Mouse (Mus musculus): ENCODE results near the gene Stxbp3. TPM values are rescaled to one million over a fixed set of nuclear protein-coding genes. Genes with fewer than 3 reads are reported as not detected.

Stxbp3 gene
- polyA plus RNA-seq, 1 experiment from 2014 or later, result 35.3 TPM

Other genes with a start within 250 kb of the Stxbp3 start
- 16.3 and 17.9 TPM in 2 replicates for gene Wdr47, start 249.2 kb downstream of the Stxbp3 start, polyA plus RNA-seq (2014; fragmentation: Nextera tagmentation; extraction: Ambion mirVana)
- gene Clcc1, start 186.6 kb downstream of the Stxbp3 start, polyA plus RNA-seq (2014; fragmentation: Nextera tagmentation; extraction: Ambion mirVana), result 67.4 and 79.9 TPM in 2 replicates
- 69.5 and 85.1 TPM in 2 replicates for gene Gpsm2, start 118.2 kb downstream of the Stxbp3 start, polyA plus RNA-seq (2014; fragmentation: Nextera tagmentation; extraction: Ambion mirVana)
- gene Aknad1, start 100.9 kb downstream of the Stxbp3 start, polyA plus RNA-seq (2014; fragmentation: Nextera tagmentation; extraction: Ambion mirVana), result 0.92 and 1.5 TPM in 2 replicates
- 0.18 and 0.60 TPM in 2 replicates for gene Fndc7, start 49.5 kb upstream of the Stxbp3 start, polyA plus RNA-seq (2014; fragmentation: Nextera tagmentation; extraction: Ambion mirVana)
- gene Prpf38b, start 71.2 kb upstream of the Stxbp3 start, polyA plus RNA-seq (2014; fragmentation: Nextera tagmentation; extraction: Ambion mirVana), result 57.8 and 58.1 TPM in 2 replicates
- 0.81 and 1.2 TPM in 2 replicates for gene Henmt1, start 99.3 kb upstream of the Stxbp3 start, polyA plus RNA-seq (2014; fragmentation: Nextera tagmentation; extraction: Ambion mirVana)
- gene Gm9857, start 99.9 kb upstream of the Stxbp3 start, polyA plus RNA-seq (2014; fragmentation: Nextera tagmentation; extraction: Ambion mirVana), result not detected in 2 replicates
- 16.0 and 18.0 TPM in 2 replicates for gene Fam102b, start 187.1 kb upstream of the Stxbp3 start, polyA plus RNA-seq (2014; fragmentation: Nextera tagmentation; extraction: Ambion mirVana)
- gene Slc25a54, start 239.9 kb upstream of the Stxbp3 start, polyA plus RNA-seq (2014; fragmentation: Nextera tagmentation; extraction: Ambion mirVana), result not detected in 2 replicates

All from embryonic facial prominence, embryonic 14.5 days (tissue).